Mouse (Mus musculus) splenic B cell, adult 2 months (primary cell): ENCODE results near the gene Fip1l1.

ENCODE experiments used
- DNase-seq: peaks from one replicate; pipeline ENCODE4 v3.0.0-alpha.2; 2011; ENCODE audit warnings: low read depth, low spot score
- H3K27me3 ChIP-seq: 2 replicates; pipeline ENCODE4 v1.6.1; 2012; ENCODE audit warnings: mild to moderate bottlenecking, low read length, moderate library complexity, mixed read lengths; ENCODE audit not compliant: control insufficient read depth, poor library complexity, insufficient read depth, severe bottlenecking
- H3K36me3 ChIP-seq: 2 replicates; pipeline ENCODE4 v1.6.1; 2012; ENCODE audit warnings: mild to moderate bottlenecking, low read length, moderate library complexity, mixed read lengths; ENCODE audit not compliant: control insufficient read depth, poor library complexity, insufficient read depth, severe bottlenecking

The Fip1l1 gene

GRCm38 (mm10) chr5:74535240-74536021, at the start of gene Fip1l1:
Fip1l1 (plus strand) TSS chr5:74535449.
- DNase-seq, result peak; percentile 97
- Histone ChIP-seq H3K36me3 (peaks cover 2% of the 10 kb centered on the region; the same call in 1 of the 2 replicates), H3K27me3 (no peaks in the 10 kb centered on the region)

- Histone ChIP-seq H3K27me3 (no peaks in the 10 kb centered on the region), H3K36me3 (no peaks in the 10 kb centered on the region)
- no peak for DNase-seq
Measured at GRCm38 (mm10) chr5:74492705-74493104, 42.5 kb upstream of the Fip1l1 start.

- H3K36me3 ChIP-seq, result no peaks in the 10 kb centered on the region
Measured at GRCm38 (mm10) chr5:74511686-74512085, 23.6 kb upstream of the Fip1l1 start.

DNA sequence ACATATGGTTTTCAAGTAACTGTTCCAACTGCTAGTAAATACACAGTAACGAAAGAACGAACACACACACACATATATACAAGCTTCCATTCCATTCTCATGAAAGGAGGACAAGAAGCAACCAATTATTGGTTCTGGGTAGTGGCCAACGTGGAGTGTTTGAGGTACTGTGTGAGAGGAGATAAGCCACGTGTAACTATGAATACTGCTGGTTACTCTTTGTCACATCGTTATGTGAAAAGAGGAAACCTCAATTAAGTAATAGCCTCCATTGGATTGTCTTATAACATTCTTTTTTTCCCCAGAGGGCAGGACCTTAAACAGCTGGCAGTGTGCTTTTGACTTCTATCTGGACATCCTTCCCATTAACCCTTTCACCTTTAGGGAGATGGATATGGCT, 8.2 kb upstream of the Fip1l1 start:
- DNase-seq, result no peak
- H3K36me3 ChIP-seq, result no peaks in the 10 kb centered on the region
- no peaks in the 10 kb centered on the region for H3K27me3 ChIP-seq

More at GRCm38 (mm10) chr5:74511686-74512085, 23.6 kb upstream of the Fip1l1 start:
- DNase-seq, result no peak
- H3K27me3 ChIP-seq, result no peaks in the 10 kb centered on the region

- Histone ChIP-seq H3K36me3 (no peaks in the 10 kb centered on the region), H3K27me3 (no peaks in the 10 kb centered on the region)
- DNase-seq, result no peak
Measured at GRCm38 (mm10) chr5:74530785-74531184, 4.5 kb upstream of the Fip1l1 start.

DNA sequence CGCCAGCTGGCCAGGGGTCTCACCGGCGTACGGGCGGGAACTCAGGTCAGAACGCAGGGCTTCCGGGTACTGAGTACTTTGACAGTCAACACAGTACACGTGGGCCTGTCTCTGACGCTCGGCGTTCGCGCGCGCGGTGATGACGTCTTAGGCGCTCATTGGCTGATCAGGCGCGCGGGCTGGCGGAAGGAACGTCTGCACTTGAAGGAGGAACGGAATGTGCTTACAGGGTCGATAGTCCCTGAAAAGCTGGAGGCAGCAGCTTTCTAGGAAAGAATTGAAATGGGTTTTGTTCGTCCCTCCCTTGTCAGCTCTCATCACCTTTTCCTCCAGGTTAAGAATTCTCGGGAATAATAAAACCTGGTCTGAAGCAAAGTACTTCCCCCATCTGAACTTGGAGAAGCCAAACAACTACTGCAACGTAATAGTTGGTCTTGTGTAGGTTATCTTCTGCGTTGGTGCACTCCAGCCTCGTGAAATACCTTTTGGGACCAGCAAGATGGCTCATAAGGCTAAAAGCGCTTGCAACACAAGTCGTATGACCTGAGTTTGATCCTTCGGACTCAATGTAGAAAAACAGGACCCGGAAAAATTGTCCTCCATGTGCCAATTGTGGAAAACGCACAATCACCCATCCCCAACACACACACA, 3.5 kb upstream of the Fip1l1 start, which contains the start of gene Scfd2:
Scfd2 (minus strand) TSS at position 130 of the 651 bp plus-strand sequence.
- DNase-seq, result peak; percentile 96
- Histone ChIP-seq H3K36me3 (no peaks in the 10 kb centered on the region), H3K27me3 (no peaks in the 10 kb centered on the region)

DNA sequence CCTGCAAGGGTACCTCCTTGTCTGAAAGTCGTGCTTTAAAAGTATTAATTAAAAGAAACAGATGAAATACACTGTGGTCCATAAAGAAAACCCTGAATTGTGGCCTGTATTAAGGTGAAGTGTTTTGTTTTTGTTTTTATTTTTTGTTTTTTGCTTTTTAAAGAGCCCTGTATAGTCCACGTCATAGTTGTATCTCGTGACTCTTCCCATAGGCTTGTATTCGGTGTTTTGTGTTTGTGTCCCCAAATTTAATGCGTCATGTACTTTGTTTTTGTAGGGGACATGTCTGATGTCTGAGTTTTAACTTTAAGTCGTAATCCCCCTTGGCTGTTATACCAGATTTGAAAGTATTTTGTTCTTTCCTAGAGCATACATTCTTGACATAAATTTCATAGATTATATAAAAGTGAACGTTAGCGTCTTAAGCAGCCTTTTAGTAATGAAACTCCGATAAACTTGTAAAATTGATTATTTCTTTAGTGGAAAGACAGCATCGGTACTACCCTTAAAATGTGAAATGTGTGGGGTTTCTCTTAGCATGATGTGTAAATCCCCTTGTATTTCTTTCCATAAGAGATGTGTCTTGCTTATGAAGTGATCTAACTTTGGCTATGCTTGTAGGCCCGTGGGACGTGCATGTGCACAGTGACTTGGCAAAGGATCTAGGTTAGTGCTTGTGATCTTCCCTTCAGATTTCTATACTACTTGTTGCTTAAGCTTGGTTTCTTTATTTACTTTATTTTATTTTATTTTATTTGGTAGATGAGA, 1.1 kb downstream of the Fip1l1 start:
- DNase-seq, result no peak
- Histone ChIP-seq H3K27me3 (no peaks in the 10 kb centered on the region), H3K36me3 (peaks cover 2% of the 10 kb centered on the region; the same call in 1 of the 2 replicates)

GRCm38 (mm10) chr5:74545606-74546005, 10.4 kb downstream of the Fip1l1 start:
- DNase-seq, result no peak
- Histone ChIP-seq H3K27me3 (no peaks in the 10 kb centered on the region), H3K36me3 (peaks cover 8% of the 10 kb centered on the region)

GRCm38 (mm10) chr5:74549566-74549965, 14.3 kb downstream of the Fip1l1 start:
- DNase-seq, result no peak
- H3K27me3 ChIP-seq, result no peaks in the 10 kb centered on the region
- peaks cover 4% of the 10 kb centered on the region for H3K36me3 ChIP-seq

GRCm38 (mm10) chr5:74561151-74561550, 25.9 kb downstream of the Fip1l1 start:
- Histone ChIP-seq H3K27me3 (no peaks in the 10 kb centered on the region), H3K36me3 (peaks cover 10% of the 10 kb centered on the region; the same call in 1 of the 2 replicates)
- no peak for DNase-seq

- DNase-seq, result no peak
- Histone ChIP-seq H3K27me3 (no peaks in the 10 kb centered on the region), H3K36me3 (peaks cover 4% of the 10 kb centered on the region; the same call in 1 of the 2 replicates)
Measured at GRCm38 (mm10) chr5:74571767-74572166, 36.5 kb downstream of the Fip1l1 start.

DNA sequence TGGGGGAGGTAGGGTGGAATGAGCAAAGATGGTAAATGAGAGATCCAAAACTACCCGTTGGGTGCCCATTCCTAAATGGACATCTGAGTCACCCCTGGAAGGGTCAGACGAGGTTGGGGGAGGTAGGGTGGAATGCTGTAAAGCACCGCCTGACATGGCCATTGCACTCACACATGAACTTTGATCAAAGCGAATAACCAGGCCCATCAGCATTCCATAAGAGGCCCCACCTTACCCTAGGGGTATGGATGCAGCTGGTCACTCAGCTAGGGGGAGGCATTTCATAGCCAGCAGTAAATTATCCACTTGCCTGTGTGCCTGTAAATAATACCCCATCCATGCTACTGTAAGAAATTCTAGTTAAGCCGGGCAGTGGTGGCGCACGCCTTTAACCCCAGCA, 53.9 kb downstream of the Fip1l1 start:
- Histone ChIP-seq H3K27me3 (no peaks in the 10 kb centered on the region), H3K36me3 (peaks cover 10% of the 10 kb centered on the region)
- DNase-seq, result no peak

GRCm38 (mm10) chr5:74591413-74591812, 56.2 kb downstream of the Fip1l1 start:
- no peak for DNase-seq
- Histone ChIP-seq H3K36me3 (peaks cover 10% of the 10 kb centered on the region), H3K27me3 (no peaks in the 10 kb centered on the region)

DNA sequence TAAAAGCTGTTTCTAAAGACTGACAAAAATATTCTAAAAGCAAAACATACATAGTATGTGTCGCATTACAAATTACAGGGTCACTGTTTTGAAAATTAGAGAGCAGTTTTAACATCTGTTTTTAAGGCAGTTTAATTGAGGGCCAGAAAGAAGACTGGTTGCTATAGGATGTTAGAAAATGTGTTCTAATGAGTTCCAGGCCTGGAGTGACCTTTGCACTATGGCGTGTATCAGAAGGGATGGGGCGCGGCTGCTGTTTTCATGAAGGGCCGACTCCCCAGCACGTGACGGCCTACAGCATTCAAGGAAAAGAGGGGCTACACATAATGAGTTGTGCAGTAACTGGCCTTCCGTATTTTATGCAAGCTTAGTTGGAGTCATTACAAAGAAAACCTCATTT, 57.9 kb downstream of the Fip1l1 start:
- no peaks in the 10 kb centered on the region for H3K27me3 ChIP-seq
- DNase-seq, result no peak
- peaks cover 13% of the 10 kb centered on the region for H3K36me3 ChIP-seq

DNA sequence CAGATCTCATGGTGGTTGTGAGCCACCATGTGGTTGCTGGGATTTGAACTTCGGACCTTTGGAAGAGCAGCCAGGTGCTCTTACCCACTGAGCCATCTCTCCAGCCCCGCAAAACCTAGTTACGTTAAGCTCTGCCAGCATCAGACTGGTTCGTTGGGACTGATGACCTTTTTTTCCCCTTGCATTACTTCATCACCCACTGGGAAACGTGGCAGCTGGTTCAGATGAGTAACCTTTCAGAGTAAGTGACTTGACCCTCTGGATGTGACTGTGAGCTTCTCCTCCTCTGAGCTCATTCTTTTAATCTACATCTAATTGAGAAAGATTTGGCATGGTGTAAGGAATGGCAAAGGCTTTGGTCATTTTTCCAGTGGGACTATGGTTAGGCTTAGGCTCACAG, 64.8 kb downstream of the Fip1l1 start:
- Histone ChIP-seq H3K27me3 (no peaks in the 10 kb centered on the region), H3K36me3 (peaks cover 4% of the 10 kb centered on the region; the same call in 1 of the 2 replicates)
- DNase-seq, result no peak
